Mouse (Mus musculus) midbrain, embryonic 13.5 days (tissue): ENCODE measurements around the gene Rab3b. TPM values are rescaled to one million over a fixed set of nuclear protein-coding genes. Genes with fewer than 3 reads are reported as not detected.

ENCODE experiments used
- ATAC-seq: fragments of 200-750 bp; cut with Nextera tagmentation; 2 replicates; pipeline ENCODE4 v1.8.0; 2017; ENCODE audit warnings: mild to moderate bottlenecking, moderate TSS enrichment, moderate library complexity
- H3K27ac ChIP-seq: fragments of 300-500 bp; sonication (generic); 2 replicates; pipeline ENCODE4 v1.5.1; 2015; ENCODE audit warnings: inconsistent platforms, mild to moderate bottlenecking, moderate library complexity
- H3K27me3 ChIP-seq: fragments of 300-500 bp; sonication (generic); 2 replicates; pipeline ENCODE4 v1.6.1; 2015; ENCODE audit warnings: mild to moderate bottlenecking, inconsistent platforms
- H3K36me3 ChIP-seq: fragments of 300-500 bp; sonication (generic); 2 replicates; pipeline ENCODE4 v1.6.1; 2015; ENCODE audit warnings: mild to moderate bottlenecking, inconsistent platforms
- H3K4me1 ChIP-seq: fragments of 300-500 bp; sonication (generic); replicated peaks from 2 replicates; pipeline ENCODE4 v1.6.1; 2015; ENCODE audit warnings: inconsistent platforms
- H3K4me2 ChIP-seq: fragments of 300-500 bp; sonication (generic); replicated peaks from 2 replicates; pipeline ENCODE4 v1.6.1; 2015; ENCODE audit warnings: moderate library complexity, mild to moderate bottlenecking, inconsistent platforms
- H3K4me3 ChIP-seq: fragments of 300-500 bp; sonication (generic); replicated peaks from 2 replicates; pipeline ENCODE4 v1.5.1; 2015; ENCODE audit warnings: mild to moderate bottlenecking, inconsistent platforms
- H3K9ac ChIP-seq: fragments of 300-500 bp; sonication (generic); replicated peaks from 2 replicates; pipeline ENCODE4 v1.6.1; 2015; ENCODE audit warnings: mild to moderate bottlenecking, inconsistent platforms
- H3K9me3 ChIP-seq: fragments of 300-500 bp; sonication (generic); 2 replicates; pipeline ENCODE4 v1.6.1; 2016; ENCODE audit warnings: mild to moderate bottlenecking, inconsistent platforms
- WGBS: fragments of 180-500 bp; shearing (Covaris S2); methylation state at CpG from one replicate; pipeline ENCODE4 v1.1.7; 2015; 5-methylcytosine and 5-hydroxymethylcytosine counted together
- polyA plus RNA-seq: library from polyadenylated mRNA; unstranded; fragments of >200 nt; fragmentation: Nextera tagmentation; extraction: Ambion mirVana; gene quantifications from 2 replicates; pipeline ENCODE4 v1.2.1, GENCODE M21; 2015

The Rab3b gene
- polyA plus RNA-seq, 1 experiment from 2014 or later: 69.7 TPM

GRCm38 (mm10) chr4:108963017-108963416, 84.2 kb downstream of the Rab3b start:
- Histone ChIP-seq H3K4me2 (no peak overlapping the region), H3K36me3 (no peaks in the 10 kb centered on the region), H3K9me3 (no peaks in the 10 kb centered on the region), H3K27ac (no peak overlapping the region), H3K4me1 (no peaks in the 10 kb centered on the region), H3K9ac (no peak overlapping the region), H3K4me3 (no peak overlapping the region), H3K27me3 (no peaks in the 10 kb centered on the region)
- no peak for ATAC-seq
- WGBS: 82% methylated on average over 6 of the region's 6 CpGs

GRCm38 (mm10) chr4:108969517-108969916, 90.7 kb downstream of the Rab3b start:
- Histone ChIP-seq H3K4me3 (no peak overlapping the region), H3K9me3 (no peaks in the 10 kb centered on the region), H3K27me3 (no peaks in the 10 kb centered on the region), H3K4me2 (no peak overlapping the region), H3K27ac (no peak overlapping the region), H3K9ac (no peak overlapping the region), H3K4me1 (no peaks in the 10 kb centered on the region), H3K36me3 (no peaks in the 10 kb centered on the region)
- ATAC-seq: no peak
- 83% methylated on average over 3 of the region's 3 CpGs for WGBS

GRCm38 (mm10) chr4:108971054-108971453, 92.2 kb downstream of the Rab3b start:
- H3K9ac ChIP-seq: no peak overlapping the region
- H3K36me3 ChIP-seq: no peaks in the 10 kb centered on the region
- H3K27me3 ChIP-seq: no peaks in the 10 kb centered on the region
- no peak overlapping the region for H3K4me2 ChIP-seq
- H3K27ac ChIP-seq: no peak overlapping the region
- no peaks in the 10 kb centered on the region for H3K9me3 ChIP-seq
- no peak overlapping the region for H3K4me3 ChIP-seq
- no peak for ATAC-seq
- no peaks in the 10 kb centered on the region for H3K4me1 ChIP-seq
- WGBS: 85% methylated on average over 5 of the region's 5 CpGs

- Histone ChIP-seq H3K9me3 (no peaks in the 10 kb centered on the region), H3K9ac (no peak overlapping the region), H3K27me3 (no peaks in the 10 kb centered on the region), H3K4me1 (no peaks in the 10 kb centered on the region), H3K27ac (no peak overlapping the region), H3K4me2 (no peak overlapping the region), H3K36me3 (no peaks in the 10 kb centered on the region), H3K4me3 (no peak overlapping the region)
- WGBS: 46% methylated on average over 6 of the region's 6 CpGs
- 0 out of 2 replicates have a peak, but pooled peaks have one; percentile 45 for ATAC-seq
These were observed 97.7 kb downstream of the Rab3b start for GRCm38 (mm10) chr4:108976458-108977071.

GRCm38 (mm10) chr4:108986833-108987472, 108.1 kb downstream of the Rab3b start:
- WGBS: 81% methylated on average over 1 of the region's 1 CpGs
- no peaks in the 10 kb centered on the region for H3K4me1 ChIP-seq
- H3K4me3 ChIP-seq: no peak overlapping the region
- no peak overlapping the region for H3K4me2 ChIP-seq
- H3K27ac ChIP-seq: no peak overlapping the region
- H3K27me3 ChIP-seq: no peaks in the 10 kb centered on the region
- no peak overlapping the region for H3K9ac ChIP-seq
- no peak for ATAC-seq
- no peaks in the 10 kb centered on the region for H3K36me3 ChIP-seq
- no peaks in the 10 kb centered on the region for H3K9me3 ChIP-seq

GRCm38 (mm10) chr4:108987473-108987842, 108.6 kb downstream of the Rab3b start:
- whole genome bisulfite sequencing: 79% methylated on average over 4 of the region's 4 CpGs
- Histone ChIP-seq H3K9ac (no peak overlapping the region), H3K4me1 (no peaks in the 10 kb centered on the region), H3K9me3 (no peaks in the 10 kb centered on the region), H3K4me2 (no peak overlapping the region), H3K27me3 (no peaks in the 10 kb centered on the region), H3K4me3 (no peak overlapping the region), H3K36me3 (no peaks in the 10 kb centered on the region), H3K27ac (no peak overlapping the region)
- no peak for ATAC-seq

GRCm38 (mm10) chr4:108989430-108989829, 110.6 kb downstream of the Rab3b start:
- no peaks in the 10 kb centered on the region for H3K4me1 ChIP-seq
- no peak for ATAC-seq
- no peak overlapping the region for H3K4me2 ChIP-seq
- WGBS: 80% methylated on average over 2 of the region's 2 CpGs
- H3K9ac ChIP-seq: no peak overlapping the region
- no peaks in the 10 kb centered on the region for H3K36me3 ChIP-seq
- no peak overlapping the region for H3K27ac ChIP-seq
- no peak overlapping the region for H3K4me3 ChIP-seq
- no peaks in the 10 kb centered on the region for H3K9me3 ChIP-seq
- no peaks in the 10 kb centered on the region for H3K27me3 ChIP-seq

- H3K4me1 ChIP-seq: no peaks in the 10 kb centered on the region
- no peaks in the 10 kb centered on the region for H3K9me3 ChIP-seq
- H3K9ac ChIP-seq: no peak overlapping the region
- no peaks in the 10 kb centered on the region for H3K36me3 ChIP-seq
- H3K27me3 ChIP-seq: no peaks in the 10 kb centered on the region
- H3K4me2 ChIP-seq: no peak overlapping the region
- H3K4me3 ChIP-seq: no peak overlapping the region
- H3K27ac ChIP-seq: no peak overlapping the region
- ATAC-seq: no peak
These were observed 111.2 kb downstream of the Rab3b start for GRCm38 (mm10) chr4:108990032-108990431.

- 93% methylated on average over 6 of the region's 6 CpGs for WGBS
- no peaks in the 10 kb centered on the region for H3K36me3 ChIP-seq
- ATAC-seq: no peak
These were observed 111.7 kb downstream of the Rab3b start for GRCm38 (mm10) chr4:108990571-108990970.

GRCm38 (mm10) chr4:108991811-108992210, 112.9 kb downstream of the Rab3b start:
- Histone ChIP-seq H3K27me3 (no peaks in the 10 kb centered on the region; the same call in 1 of the 2 replicates), H3K9me3 (no peaks in the 10 kb centered on the region), H3K27ac (no peak overlapping the region), H3K4me3 (no peak overlapping the region), H3K36me3 (no peaks in the 10 kb centered on the region), H3K4me2 (no peak overlapping the region), H3K9ac (no peak overlapping the region), H3K4me1 (no peaks in the 10 kb centered on the region)
- ATAC-seq: no peak

More at GRCm38 (mm10) chr4:108990571-108990970, 111.7 kb downstream of the Rab3b start:
- no peak overlapping the region for H3K27ac ChIP-seq
- H3K4me3 ChIP-seq: no peak overlapping the region
- H3K9ac ChIP-seq: no peak overlapping the region
- no peaks in the 10 kb centered on the region for H3K27me3 ChIP-seq
- H3K4me1 ChIP-seq: no peaks in the 10 kb centered on the region
- H3K4me2 ChIP-seq: no peak overlapping the region
- no peaks in the 10 kb centered on the region for H3K9me3 ChIP-seq
